Mouse (Mus musculus): ENCODE results near the gene Bpifa6. TPM values are rescaled to one million over a fixed set of nuclear protein-coding genes. Genes with fewer than 3 reads are reported as not detected.

Bpifa6 gene
- not detected in 2 replicates for polyA plus RNA-seq (2012)

DNA sequence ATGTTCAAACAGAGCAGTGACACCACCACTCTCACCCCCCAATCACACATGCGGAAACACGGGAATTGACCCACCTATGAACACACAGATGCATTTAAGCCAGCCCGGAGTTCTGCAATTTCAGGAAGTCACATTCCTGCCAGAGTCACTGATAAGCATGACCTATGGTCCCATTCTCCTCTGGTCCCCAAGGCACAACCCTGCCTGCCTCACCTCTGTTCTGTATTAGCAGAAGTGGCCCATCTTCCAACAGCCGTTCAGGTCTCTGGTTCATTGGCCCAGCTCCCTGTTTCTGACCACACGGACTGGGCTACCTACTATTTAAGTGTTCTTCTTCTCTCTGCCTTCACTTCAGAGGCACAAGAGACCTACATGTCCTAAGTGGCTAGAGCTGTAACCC lies at the start of gene Bpifa6:
Gene Bpifa6 (plus strand): TSS at position 364 of the 400 bp plus-strand sequence.
- Histone ChIP-seq H3K4me3 (replicated peaks) (no peak within 1 kb of the TSS), H3K9me3 (ENCODE audit: control insufficient read depth, low read length) (no peaks in the 10 kb centered on the region), H3K36me3 (ENCODE audit: control insufficient read depth) (no peaks in the 10 kb centered on the region), H3K27me3 (ENCODE audit: control insufficient read depth) (no peaks in the 10 kb centered on the region), H3K4me1 (ENCODE audit: control insufficient read depth) (no peaks in the 10 kb centered on the region)
- TF ChIP-seq TAL1 (IDR thresholded peaks at IDR 0.05; ENCODE audit: low read length) (no peak), GATA1 (IDR thresholded peaks at IDR 0.05; ENCODE audit: low read length) (no peak)

DNA sequence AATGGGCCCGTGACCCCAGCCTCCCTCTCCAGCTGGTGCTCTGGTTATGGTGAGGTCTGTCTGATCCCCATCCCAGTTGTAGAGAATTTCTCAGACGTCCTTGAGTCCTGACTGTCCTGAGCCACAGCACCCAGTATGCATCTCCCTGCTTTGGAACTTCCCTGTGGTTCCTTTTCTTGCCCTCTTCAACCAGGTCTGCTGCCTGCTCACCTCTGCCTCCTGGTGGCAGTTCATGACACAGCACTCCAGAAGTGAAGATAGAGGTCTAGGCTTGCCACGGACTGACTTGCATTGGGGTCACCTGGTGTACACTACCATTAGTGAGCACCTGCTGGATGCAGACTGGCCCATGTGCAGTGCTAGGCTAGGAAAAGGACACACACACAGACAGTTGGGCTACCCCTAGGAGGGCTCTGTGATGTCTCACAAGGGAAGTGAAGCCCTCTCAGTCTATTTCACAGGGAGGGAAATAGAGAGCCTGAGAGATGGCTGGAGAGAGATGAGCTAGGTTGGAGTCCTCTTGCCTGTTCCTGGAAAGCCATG lies 44.8 kb upstream of the Bpifa6 start:
- H3K9me3 ChIP-seq (ENCODE audit: control insufficient read depth, low read length), result no peaks in the 10 kb centered on the region
- no peaks in the 10 kb centered on the region for H3K27me3 ChIP-seq (ENCODE audit: control insufficient read depth)
- no peaks in the 10 kb centered on the region for H3K4me1 ChIP-seq (ENCODE audit: control insufficient read depth)
- H3K4me3 ChIP-seq (replicated peaks), result no peak overlapping the region
- TF ChIP-seq GATA1 (IDR thresholded peaks at IDR 0.05; ENCODE audit: low read length) (no peak), TAL1 (IDR thresholded peaks at IDR 0.05; ENCODE audit: low read length) (no peak)
- H3K36me3 ChIP-seq (ENCODE audit: control insufficient read depth), result no peaks in the 10 kb centered on the region

DNA sequence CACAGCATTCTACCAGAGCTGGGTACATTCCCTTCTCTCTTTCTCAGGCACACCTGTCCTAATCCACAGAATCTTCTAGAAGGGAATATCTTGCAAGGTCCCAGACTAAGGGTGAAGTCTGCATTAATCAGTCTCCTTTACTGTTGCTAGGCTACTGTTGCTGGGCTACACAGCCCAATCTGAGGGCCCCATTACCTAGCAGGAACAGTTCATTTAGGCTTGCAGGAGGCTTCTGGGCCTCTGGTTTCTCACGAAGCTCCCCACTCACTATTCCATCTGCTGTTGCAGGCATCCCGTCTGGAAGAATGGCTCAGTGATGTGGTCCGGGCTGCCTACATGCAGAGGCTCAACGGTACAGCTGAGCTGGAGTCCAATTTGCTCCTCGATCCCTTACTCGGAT lies 43.6 kb upstream of the Bpifa6 start:
- no peaks in the 10 kb centered on the region for H3K9me3 ChIP-seq (ENCODE audit: control insufficient read depth, low read length)
- no peaks in the 10 kb centered on the region for H3K36me3 ChIP-seq (ENCODE audit: control insufficient read depth)
- no peak for TF ChIP-seq GATA1 (IDR thresholded peaks at IDR 0.05; ENCODE audit: low read length)
- TF ChIP-seq TAL1 (IDR thresholded peaks at IDR 0.05; ENCODE audit: low read length), result no peak
- no peak overlapping the region for H3K4me3 ChIP-seq (replicated peaks)
- H3K27me3 ChIP-seq (ENCODE audit: control insufficient read depth), result no peaks in the 10 kb centered on the region
- H3K4me1 ChIP-seq (ENCODE audit: control insufficient read depth), result no peaks in the 10 kb centered on the region

DNA sequence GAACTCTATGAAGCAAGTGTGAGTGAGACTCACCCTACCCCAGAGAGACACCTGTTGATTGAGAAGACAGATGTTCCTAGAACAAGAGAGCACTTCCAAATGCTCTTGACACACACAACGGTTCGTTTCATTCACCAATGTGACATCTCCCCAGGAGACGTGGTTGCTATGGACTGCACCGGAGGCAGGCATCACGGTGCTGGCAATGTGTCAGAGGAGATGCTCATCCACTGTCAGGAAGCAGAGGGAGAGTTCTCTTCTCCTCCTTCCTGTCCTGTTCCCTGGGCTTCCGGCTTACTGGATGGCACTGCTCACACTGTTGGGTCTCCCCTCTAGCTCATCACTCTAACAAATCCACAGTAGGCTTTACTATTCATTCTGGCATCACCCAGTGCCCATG lies 41.4 kb upstream of the Bpifa6 start:
- Histone ChIP-seq H3K4me1 (ENCODE audit: control insufficient read depth) (no peaks in the 10 kb centered on the region), H3K27me3 (ENCODE audit: control insufficient read depth) (no peaks in the 10 kb centered on the region), H3K36me3 (ENCODE audit: control insufficient read depth) (no peaks in the 10 kb centered on the region), H3K4me3 (replicated peaks) (no peak overlapping the region), H3K9me3 (ENCODE audit: control insufficient read depth, low read length) (no peaks in the 10 kb centered on the region)
- no peak for TF ChIP-seq GATA1 (IDR thresholded peaks at IDR 0.05; ENCODE audit: low read length)
- TF ChIP-seq TAL1 (IDR thresholded peaks at IDR 0.05; ENCODE audit: low read length), result no peak

DNA sequence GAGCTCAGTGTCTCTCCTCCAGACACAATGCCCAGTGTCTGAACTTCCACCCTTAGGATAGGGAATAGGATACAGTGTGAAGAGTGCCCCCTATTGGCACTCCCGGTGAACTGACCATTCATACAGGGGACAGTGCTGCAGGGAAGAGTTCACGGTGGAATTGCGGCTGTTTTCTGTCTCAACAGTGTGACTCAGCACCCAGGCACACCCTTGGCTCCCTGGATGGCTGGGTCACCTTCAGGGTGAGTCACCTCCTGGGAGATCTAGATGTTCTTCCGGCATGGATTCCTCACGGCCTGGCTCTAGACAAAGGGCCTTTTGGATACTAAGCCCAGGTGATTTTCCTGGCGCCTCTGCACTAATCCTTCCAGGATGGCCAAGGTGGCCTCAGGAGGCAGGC lies 39.4 kb upstream of the Bpifa6 start:
- Histone ChIP-seq H3K9me3 (ENCODE audit: control insufficient read depth, low read length) (no peaks in the 10 kb centered on the region), H3K27me3 (ENCODE audit: control insufficient read depth) (no peaks in the 10 kb centered on the region), H3K36me3 (ENCODE audit: control insufficient read depth) (no peaks in the 10 kb centered on the region), H3K4me3 (replicated peaks) (no peak overlapping the region), H3K4me1 (ENCODE audit: control insufficient read depth) (no peaks in the 10 kb centered on the region)
- no peak for TF ChIP-seq TAL1 (IDR thresholded peaks at IDR 0.05; ENCODE audit: low read length)
- no peak for TF ChIP-seq GATA1 (IDR thresholded peaks at IDR 0.05; ENCODE audit: low read length)

DNA sequence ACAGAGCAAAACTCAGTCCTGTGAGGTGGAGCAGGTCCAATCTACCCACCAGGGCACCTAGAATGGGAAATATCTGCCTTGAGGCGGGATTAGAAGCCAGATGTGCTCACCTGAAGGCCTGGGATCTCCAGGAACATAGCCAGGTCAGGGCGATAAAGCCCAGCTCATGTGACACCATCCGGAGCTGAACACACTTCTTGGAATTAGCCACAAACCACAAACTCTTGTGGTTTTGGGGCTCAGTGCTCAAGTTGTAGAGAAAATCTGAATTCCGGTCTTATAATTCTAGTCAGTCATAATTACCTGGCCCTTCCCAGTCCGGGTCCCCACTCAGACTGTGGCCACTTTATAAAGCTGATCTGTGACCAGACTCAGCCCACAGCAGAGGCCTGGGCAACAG lies 36.9 kb upstream of the Bpifa6 start, which contains the start of gene Bpifb4:
Gene Bpifb4 (plus strand): TSS at position 370 of the 400 bp plus-strand sequence.
- H3K27me3 ChIP-seq (ENCODE audit: control insufficient read depth), result no peaks in the 10 kb centered on the region
- no peaks in the 10 kb centered on the region for H3K9me3 ChIP-seq (ENCODE audit: control insufficient read depth, low read length)
- no peaks in the 10 kb centered on the region for H3K36me3 ChIP-seq (ENCODE audit: control insufficient read depth)

DNA sequence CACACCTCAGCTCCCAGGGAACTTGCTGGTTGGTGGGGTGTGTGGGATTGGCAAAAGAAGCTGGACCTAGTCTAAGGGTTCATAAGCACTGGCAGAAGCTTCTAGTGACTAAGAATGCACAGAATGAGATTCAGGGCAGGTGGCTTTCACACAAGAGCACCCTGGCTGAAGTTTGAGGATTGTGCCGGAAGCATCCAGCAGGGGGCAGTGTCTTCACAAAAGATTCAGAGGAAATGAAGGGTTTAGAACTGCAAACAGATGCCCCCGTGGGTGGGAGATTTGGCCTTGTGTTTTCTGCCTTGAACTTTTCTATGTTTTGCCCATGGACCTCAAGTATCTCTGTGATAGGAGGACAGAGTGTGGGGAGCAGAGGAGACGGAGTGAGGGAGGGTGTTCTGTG lies 31.2 kb upstream of the Bpifa6 start:
- H3K9me3 ChIP-seq (ENCODE audit: control insufficient read depth, low read length), result no peaks in the 10 kb centered on the region
- no peaks in the 10 kb centered on the region for H3K4me1 ChIP-seq (ENCODE audit: control insufficient read depth)
- no peak overlapping the region for H3K4me3 ChIP-seq (replicated peaks)
- H3K27me3 ChIP-seq (ENCODE audit: control insufficient read depth), result no peaks in the 10 kb centered on the region
- no peaks in the 10 kb centered on the region for H3K36me3 ChIP-seq (ENCODE audit: control insufficient read depth)
- TF ChIP-seq GATA1 (IDR thresholded peaks at IDR 0.05; ENCODE audit: low read length), result no peak
- no peak for TF ChIP-seq TAL1 (IDR thresholded peaks at IDR 0.05; ENCODE audit: low read length)

More for the DNA sequence above, 36.9 kb upstream of the Bpifa6 start, which contains the start of gene Bpifb4:
- Histone ChIP-seq H3K4me1 (ENCODE audit: control insufficient read depth) (no peaks in the 10 kb centered on the region), H3K4me3 (replicated peaks) (no peak within 1 kb of the TSS)
- TF ChIP-seq TAL1 (IDR thresholded peaks at IDR 0.05; ENCODE audit: low read length) (no peak), GATA1 (IDR thresholded peaks at IDR 0.05; ENCODE audit: low read length) (no peak)

DNA sequence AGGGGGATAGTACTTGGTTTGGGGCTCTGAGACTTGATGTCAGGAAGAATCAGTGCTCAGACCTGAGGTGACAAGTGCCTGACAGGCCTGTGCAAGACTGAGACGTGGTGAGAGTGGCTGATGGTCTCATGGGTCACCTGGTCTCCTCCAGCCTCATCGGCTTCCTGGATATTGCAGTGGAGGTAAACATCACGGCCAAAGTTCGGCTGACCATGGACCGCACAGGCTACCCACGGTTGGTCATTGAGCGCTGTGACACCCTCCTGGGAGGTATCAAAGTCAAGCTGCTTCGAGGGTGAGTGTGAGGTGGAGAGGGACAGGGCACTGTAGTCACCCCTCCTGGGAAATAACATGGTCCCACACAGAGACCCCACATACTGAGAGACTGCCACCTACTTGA lies 30.2 kb upstream of the Bpifa6 start:
- Histone ChIP-seq H3K4me3 (replicated peaks) (no peak overlapping the region), H3K36me3 (ENCODE audit: control insufficient read depth) (no peaks in the 10 kb centered on the region), H3K4me1 (ENCODE audit: control insufficient read depth) (no peaks in the 10 kb centered on the region), H3K27me3 (ENCODE audit: control insufficient read depth) (no peaks in the 10 kb centered on the region), H3K9me3 (ENCODE audit: control insufficient read depth, low read length) (no peaks in the 10 kb centered on the region)
- TF ChIP-seq GATA1 (IDR thresholded peaks at IDR 0.05; ENCODE audit: low read length) (no peak), TAL1 (IDR thresholded peaks at IDR 0.05; ENCODE audit: low read length) (no peak)

DNA sequence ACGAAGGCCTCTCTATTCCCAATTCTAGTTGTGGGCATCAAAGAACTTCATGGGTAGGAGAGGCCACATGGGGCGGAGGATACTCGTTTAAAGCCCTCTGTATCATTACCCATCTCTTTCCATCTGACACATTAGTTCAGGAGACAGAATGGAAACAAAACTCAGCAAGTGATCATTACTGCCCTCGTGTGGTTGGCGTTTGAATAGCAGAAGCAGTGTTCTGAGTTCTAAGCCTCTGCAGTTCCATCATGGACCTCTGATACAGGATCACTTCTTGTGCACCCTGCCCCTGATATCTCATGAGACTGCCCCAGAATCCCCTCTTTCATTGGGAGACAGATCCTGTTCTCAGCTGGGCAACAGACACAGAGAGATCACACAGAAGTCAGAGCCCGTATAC lies 21.8 kb upstream of the Bpifa6 start:
- Histone ChIP-seq H3K4me1 (ENCODE audit: control insufficient read depth) (peaks cover 2% of the 10 kb centered on the region), H3K27me3 (ENCODE audit: control insufficient read depth) (no peaks in the 10 kb centered on the region), H3K4me3 (replicated peaks) (no peak overlapping the region), H3K36me3 (ENCODE audit: control insufficient read depth) (no peaks in the 10 kb centered on the region), H3K9me3 (ENCODE audit: control insufficient read depth, low read length) (no peaks in the 10 kb centered on the region)
- TF ChIP-seq GATA1 (IDR thresholded peaks at IDR 0.05; ENCODE audit: low read length) (no peak), TAL1 (IDR thresholded peaks at IDR 0.05; ENCODE audit: low read length) (no peak)

DNA sequence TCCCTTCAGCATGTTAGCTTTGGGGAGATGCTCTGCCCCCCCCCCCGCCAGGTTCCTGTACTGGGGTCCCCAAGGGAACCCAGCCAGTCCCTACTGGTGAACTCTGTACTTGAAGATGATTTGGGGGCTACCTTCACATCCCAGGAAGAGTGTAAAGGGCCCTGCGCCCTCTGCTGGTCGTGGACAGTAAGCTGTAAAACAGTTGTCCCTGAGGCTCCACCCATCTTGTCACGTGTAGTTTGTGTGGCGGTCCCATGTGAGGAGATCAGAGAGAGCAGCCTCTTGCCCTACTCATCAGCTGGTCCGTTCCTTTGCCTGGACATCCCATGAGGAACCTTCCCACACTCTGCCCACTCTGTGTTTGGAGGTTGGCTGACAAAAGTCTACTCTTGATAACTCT lies 20.9 kb upstream of the Bpifa6 start:
- Histone ChIP-seq H3K4me3 (replicated peaks) (no peak overlapping the region), H3K27me3 (ENCODE audit: control insufficient read depth) (no peaks in the 10 kb centered on the region), H3K36me3 (ENCODE audit: control insufficient read depth) (no peaks in the 10 kb centered on the region), H3K4me1 (ENCODE audit: control insufficient read depth) (peaks cover 2% of the 10 kb centered on the region), H3K9me3 (ENCODE audit: control insufficient read depth, low read length) (no peaks in the 10 kb centered on the region)
- TF ChIP-seq TAL1 (IDR thresholded peaks at IDR 0.05; ENCODE audit: low read length), result no peak
- no peak for TF ChIP-seq GATA1 (IDR thresholded peaks at IDR 0.05; ENCODE audit: low read length)
